Mouse (Mus musculus): Measurements from ENCODE around the gene Map3k13. TPM values are rescaled to one million over a fixed set of nuclear protein-coding genes. Genes with fewer than 3 reads are reported as not detected.

The Map3k13 gene
- 1 to 10 TPM in 1 of 26 experiments, under 1 TPM in 23, not detected in 2; 0.16 to 1.0 (median 0.58) TPM for total RNA-seq (2018; cell fraction: chromatin; rRNA removed)
- total RNA-seq (2018; cell fraction: cytosol; rRNA removed) = under 1 TPM; under 0.01 to 0.24 (median 0.13) TPM
- total RNA-seq (2018; cell fraction: nucleus; rRNA removed) = under 1 TPM in 24 of 26 experiments, not detected in 2; 0.10 to 0.69 (median 0.30) TPM
- polyA plus RNA-seq (2018) = 0.04 to 0.14 TPM (median 0.09 TPM) in 3 replicates

GRCm38 (mm10) chr16:21793875-21794696 is at the start of gene Map3k13:
TSS of gene Map3k13 (plus strand) at chr16:21794346.
- H3K4me3 ChIP-seq (ENCODE audit: inconsistent target) = peak within 1 kb of the TSS; percentile 76
- 1% methylated on average over 47 of the region's 47 CpGs for WGBS (ENCODE audit: missing documents)
- H3K79me2 ChIP-seq (ENCODE audit: inconsistent target) = no peaks in the 10 kb centered on the region
- peak within 1 kb of the TSS; percentile 82 for H3K27ac ChIP-seq
- H3K36me3 ChIP-seq (ENCODE audit: inconsistent target) = no peaks in the 10 kb centered on the region

DNA sequence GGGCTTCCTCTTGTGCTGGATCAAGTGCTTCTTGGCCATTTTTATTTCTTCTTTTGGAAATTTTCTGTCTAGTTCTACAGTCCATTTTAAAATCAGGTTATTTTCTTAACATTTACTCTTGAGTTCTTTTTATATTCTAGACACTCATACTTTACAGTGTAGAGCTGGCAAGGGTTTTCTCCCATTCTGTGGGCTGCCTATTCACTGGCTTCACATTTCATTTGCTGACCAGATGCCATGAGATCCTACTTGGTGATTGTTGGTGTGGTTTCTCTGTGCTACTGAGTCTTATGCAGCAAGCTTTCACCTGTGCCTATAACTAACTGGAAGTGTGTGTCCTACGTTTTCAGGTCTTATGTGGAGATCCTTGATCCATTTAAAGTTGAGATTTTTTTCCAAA is 35.7 kb upstream of the Map3k13 start:
- Histone ChIP-seq H3K79me2 (ENCODE audit: inconsistent target) (no peaks in the 10 kb centered on the region), H3K36me3 (ENCODE audit: inconsistent target) (no peaks in the 10 kb centered on the region), H3K4me3 (ENCODE audit: inconsistent target) (no peak overlapping the region), H3K27ac (no peak overlapping the region)
- 100% methylated on average over 1 of the region's 1 CpGs for WGBS (ENCODE audit: missing documents)

DNA sequence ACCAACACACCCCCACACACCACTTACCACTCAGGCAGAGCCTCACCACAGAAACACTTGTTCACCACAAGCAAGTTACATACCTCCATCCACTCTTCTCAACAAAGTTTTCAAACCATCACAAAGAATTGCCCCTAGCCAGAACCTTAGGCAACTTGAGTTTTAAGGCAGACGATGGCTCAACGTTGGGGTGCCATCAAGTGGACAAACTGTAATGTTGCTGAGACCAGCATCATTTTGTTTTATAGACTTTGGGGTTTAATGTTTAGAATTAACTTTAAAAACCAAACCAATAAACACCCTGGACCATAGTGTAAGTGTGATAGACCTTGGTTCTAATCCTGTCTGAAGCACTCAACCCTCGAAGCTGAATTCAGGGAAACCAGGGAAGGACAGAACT is 25.9 kb upstream of the Map3k13 start:
- Histone ChIP-seq H3K36me3 (ENCODE audit: inconsistent target) (no peaks in the 10 kb centered on the region), H3K4me3 (ENCODE audit: inconsistent target) (no peak overlapping the region), H3K79me2 (ENCODE audit: inconsistent target) (no peaks in the 10 kb centered on the region), H3K27ac (no peak overlapping the region)
- 87% methylated on average over 3 of the region's 3 CpGs for WGBS (ENCODE audit: missing documents)

- Histone ChIP-seq H3K4me3 (ENCODE audit: inconsistent target) (no peak overlapping the region), H3K27ac (no peak overlapping the region), H3K79me2 (ENCODE audit: inconsistent target) (no peaks in the 10 kb centered on the region), H3K36me3 (ENCODE audit: inconsistent target) (no peaks in the 10 kb centered on the region)
- 88% methylated on average over 5 of the region's 5 CpGs for WGBS (ENCODE audit: missing documents)
These were observed 24.5 kb upstream of the Map3k13 start for GRCm38 (mm10) chr16:21769667-21770066.

- H3K79me2 ChIP-seq (ENCODE audit: inconsistent target) = no peaks in the 10 kb centered on the region
- no peak overlapping the region for H3K4me3 ChIP-seq (ENCODE audit: inconsistent target)
- WGBS (ENCODE audit: missing documents) = 94% methylated on average over 4 of the region's 4 CpGs
These were observed 19.4 kb upstream of the Map3k13 start for GRCm38 (mm10) chr16:21774725-21775124.

DNA sequence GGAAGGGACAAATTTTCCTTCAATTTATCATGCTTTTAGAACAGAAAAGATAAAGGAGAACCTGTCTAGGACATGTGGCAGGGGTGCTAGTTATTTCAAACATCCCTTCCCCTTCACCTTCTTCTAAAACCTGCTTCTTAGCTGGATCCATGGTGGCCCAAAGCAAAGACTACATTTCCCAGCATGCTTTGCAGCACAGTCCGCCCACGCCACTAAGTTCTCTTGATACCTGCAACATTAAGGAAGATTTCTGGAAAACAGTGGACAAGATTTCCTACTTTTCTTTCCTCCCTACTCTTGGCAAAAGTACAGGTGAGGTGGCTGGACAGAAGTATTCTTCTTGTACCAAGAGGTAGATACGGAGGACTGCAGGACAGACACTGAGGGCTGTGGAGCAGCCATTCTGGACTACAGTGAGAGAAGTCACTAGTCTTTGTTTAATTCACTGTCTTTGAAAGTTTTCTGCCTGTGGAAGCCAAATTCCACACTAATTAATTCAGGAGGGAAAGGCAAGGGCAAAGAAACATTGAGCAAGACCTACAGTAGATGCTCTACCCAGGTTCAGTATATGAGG is 15.8 kb upstream of the Map3k13 start:
- 76% methylated on average over 3 of the region's 3 CpGs for WGBS (ENCODE audit: missing documents)
- Histone ChIP-seq H3K4me3 (ENCODE audit: inconsistent target) (peak overlapping the region; percentile 8; the same call in 1 of the 2 replicates), H3K27ac (no peak overlapping the region), H3K79me2 (ENCODE audit: inconsistent target) (no peaks in the 10 kb centered on the region), H3K36me3 (ENCODE audit: inconsistent target) (no peaks in the 10 kb centered on the region)

More at GRCm38 (mm10) chr16:21774725-21775124, 19.4 kb upstream of the Map3k13 start:
- Histone ChIP-seq H3K27ac (no peak overlapping the region), H3K36me3 (ENCODE audit: inconsistent target) (no peaks in the 10 kb centered on the region)

DNA sequence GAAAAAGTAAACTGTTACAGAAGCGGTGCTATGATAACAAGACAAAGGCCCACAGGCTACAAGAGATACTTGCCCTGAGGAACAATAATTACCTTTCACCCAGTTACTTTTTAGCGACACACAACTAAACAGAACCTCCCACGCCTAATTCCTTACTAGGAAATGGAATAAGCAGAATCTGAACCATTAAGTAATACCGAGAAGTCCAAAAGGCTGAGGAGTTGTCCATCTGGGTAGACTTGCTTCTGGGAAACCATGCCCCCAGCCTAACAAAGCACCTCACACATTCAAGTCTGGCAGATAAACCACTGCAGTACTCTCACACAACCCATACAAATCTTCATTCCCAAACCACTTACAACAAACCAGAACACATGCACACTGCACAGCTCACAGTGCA is 15.0 kb upstream of the Map3k13 start:
- H3K4me3 ChIP-seq (ENCODE audit: inconsistent target) = no peak overlapping the region
- no peaks in the 10 kb centered on the region for H3K36me3 ChIP-seq (ENCODE audit: inconsistent target)
- no peak overlapping the region for H3K27ac ChIP-seq
- no peaks in the 10 kb centered on the region for H3K79me2 ChIP-seq (ENCODE audit: inconsistent target)
- 86% methylated on average over 4 of the region's 4 CpGs for WGBS (ENCODE audit: missing documents)

- no peak overlapping the region for H3K27ac ChIP-seq
- 91% methylated on average over 3 of the region's 3 CpGs for WGBS (ENCODE audit: missing documents)
- no peaks in the 10 kb centered on the region for H3K36me3 ChIP-seq (ENCODE audit: inconsistent target)
- H3K79me2 ChIP-seq (ENCODE audit: inconsistent target) = no peaks in the 10 kb centered on the region
- no peak overlapping the region for H3K4me3 ChIP-seq (ENCODE audit: inconsistent target)
These were observed 12.9 kb upstream of the Map3k13 start for GRCm38 (mm10) chr16:21781277-21781676.

DNA sequence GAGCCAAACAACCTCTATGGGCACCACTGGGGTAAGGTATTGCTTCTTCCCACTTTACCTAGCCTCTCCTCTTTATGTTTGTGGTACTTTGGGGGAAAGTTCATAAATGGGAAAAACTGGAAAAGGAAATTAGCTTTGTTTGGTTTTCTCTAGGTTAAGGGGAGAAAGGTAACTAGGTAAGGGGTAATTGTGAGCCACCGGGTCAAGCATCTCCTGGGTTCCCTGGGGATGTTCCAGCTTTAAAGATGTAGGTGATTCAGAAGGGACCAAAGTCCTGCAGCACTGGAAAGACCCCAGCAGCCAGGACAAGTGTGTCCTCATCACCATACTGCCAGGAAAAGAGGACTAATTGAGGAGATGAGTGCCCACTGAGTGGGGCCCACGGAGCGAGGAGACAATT is 12.3 kb upstream of the Map3k13 start:
- H3K27ac ChIP-seq = no peak overlapping the region
- H3K36me3 ChIP-seq (ENCODE audit: inconsistent target) = no peaks in the 10 kb centered on the region
- no peak overlapping the region for H3K4me3 ChIP-seq (ENCODE audit: inconsistent target)
- no peaks in the 10 kb centered on the region for H3K79me2 ChIP-seq (ENCODE audit: inconsistent target)
- 100% methylated on average over 3 of the region's 3 CpGs for WGBS (ENCODE audit: missing documents)

DNA sequence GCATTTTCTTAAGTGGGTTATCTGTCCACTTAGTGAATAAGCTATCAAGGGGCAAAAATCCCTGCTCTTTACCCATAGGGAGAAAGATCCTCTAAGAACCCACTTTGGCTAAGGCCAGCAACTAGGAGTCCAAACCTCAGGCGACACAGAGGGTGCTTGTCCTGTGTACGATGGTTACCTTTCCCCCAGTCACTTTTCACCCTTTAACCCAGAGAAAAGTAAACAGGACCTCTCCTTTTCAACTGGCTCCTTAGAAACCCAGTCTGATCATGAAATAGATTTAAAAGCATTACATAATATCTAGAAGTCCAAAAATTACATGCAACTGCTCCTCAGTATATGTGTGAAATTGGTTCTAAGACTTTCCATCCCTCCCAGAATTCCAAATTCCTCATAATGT is 11.3 kb upstream of the Map3k13 start:
- 93% methylated on average over 2 of the region's 2 CpGs for whole genome bisulfite sequencing (ENCODE audit: missing documents)
- H3K27ac ChIP-seq = no peak overlapping the region

GRCm38 (mm10) chr16:21785000-21785399 is 9.1 kb upstream of the Map3k13 start:
- Histone ChIP-seq H3K4me3 (ENCODE audit: inconsistent target) (no peak overlapping the region), H3K36me3 (ENCODE audit: inconsistent target) (no peaks in the 10 kb centered on the region), H3K79me2 (ENCODE audit: inconsistent target) (no peaks in the 10 kb centered on the region), H3K27ac (no peak overlapping the region)
- 88% methylated on average over 4 of the region's 4 CpGs for WGBS (ENCODE audit: missing documents)

More for the DNA sequence above, 11.3 kb upstream of the Map3k13 start:
- Histone ChIP-seq H3K36me3 (ENCODE audit: inconsistent target) (no peaks in the 10 kb centered on the region), H3K79me2 (ENCODE audit: inconsistent target) (no peaks in the 10 kb centered on the region), H3K4me3 (ENCODE audit: inconsistent target) (no peak overlapping the region)

- 96% methylated on average over 8 of the region's 8 CpGs for WGBS (ENCODE audit: missing documents)
- no peak overlapping the region for H3K4me3 ChIP-seq (ENCODE audit: inconsistent target)
- H3K27ac ChIP-seq = no peak overlapping the region
- H3K36me3 ChIP-seq (ENCODE audit: inconsistent target) = no peaks in the 10 kb centered on the region
- no peaks in the 10 kb centered on the region for H3K79me2 ChIP-seq (ENCODE audit: inconsistent target)
These were observed 7.8 kb upstream of the Map3k13 start for GRCm38 (mm10) chr16:21786317-21786716.

DNA sequence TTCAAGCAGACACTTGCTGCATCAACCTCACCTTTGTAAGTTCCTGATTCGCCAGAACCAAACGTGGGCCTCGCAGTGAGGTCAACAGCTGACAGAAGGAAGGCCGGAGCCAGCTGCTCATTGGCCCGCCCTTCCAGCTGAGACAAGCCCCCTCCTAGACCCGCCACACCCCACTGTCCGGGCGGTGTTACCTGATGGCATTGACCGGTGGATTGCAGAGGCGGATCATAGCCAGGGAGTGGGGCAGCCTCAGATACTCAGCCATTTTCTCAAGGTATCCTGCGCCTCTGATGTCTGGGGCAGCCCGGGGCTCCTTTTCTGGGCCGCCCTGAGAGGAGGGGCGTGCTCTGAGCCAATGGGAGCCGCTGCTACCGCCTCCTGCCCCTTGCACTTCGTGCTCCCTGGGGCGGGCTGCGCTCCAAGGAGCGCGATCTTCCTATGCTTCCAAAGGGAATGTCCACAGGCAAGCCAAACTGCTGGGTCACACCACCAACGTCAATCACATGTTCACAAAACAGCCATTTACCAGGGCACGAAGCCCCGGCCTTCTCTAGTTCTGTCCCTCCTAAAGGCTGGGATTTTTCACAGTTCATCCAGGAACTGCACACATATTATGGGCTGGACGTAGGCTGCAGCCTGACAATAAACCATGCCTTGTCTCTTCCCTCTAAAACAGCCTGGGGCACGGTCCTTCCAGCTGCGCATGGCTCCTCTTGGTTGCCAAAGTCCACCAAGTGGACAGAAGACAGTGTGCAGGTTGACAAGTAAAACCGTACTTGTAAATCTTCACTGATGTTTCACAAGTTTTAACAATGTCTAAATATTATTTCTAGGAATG is 6.4 kb upstream of the Map3k13 start, which contains the start of gene Ehhadh:
Gene Ehhadh (minus strand): TSS at position 292 of the 838 bp plus-strand sequence.
- Histone ChIP-seq H3K4me3 (ENCODE audit: inconsistent target) (peak within 1 kb of the TSS; percentile 20), H3K36me3 (ENCODE audit: inconsistent target) (no peaks in the 10 kb centered on the region), H3K27ac (no peak within 1 kb of the TSS), H3K79me2 (ENCODE audit: inconsistent target) (no peaks in the 10 kb centered on the region)
- WGBS (ENCODE audit: missing documents) = 21% methylated on average over 28 of the region's 28 CpGs

DNA sequence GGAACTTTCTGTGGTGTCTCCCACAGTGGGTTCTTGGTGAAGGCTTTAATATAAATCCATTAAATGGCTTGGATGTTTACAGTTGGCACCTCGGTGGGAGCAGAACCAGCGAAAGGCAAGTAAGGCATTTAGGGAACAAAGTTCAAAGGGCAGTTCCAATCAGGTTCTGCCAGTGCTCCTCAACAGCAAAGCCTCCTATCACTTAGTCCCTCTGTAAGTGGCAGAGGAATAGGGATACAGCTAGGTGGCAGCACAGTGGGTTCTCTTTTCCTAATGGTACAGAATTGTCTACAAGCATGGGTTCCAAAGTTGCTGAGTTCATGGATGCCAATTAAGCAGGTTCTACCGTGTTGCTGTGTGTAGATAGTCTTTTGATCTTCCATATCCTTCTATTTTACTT is 5.6 kb upstream of the Map3k13 start:
- H3K36me3 ChIP-seq (ENCODE audit: inconsistent target) = no peaks in the 10 kb centered on the region
- H3K79me2 ChIP-seq (ENCODE audit: inconsistent target) = no peaks in the 10 kb centered on the region
- 79% methylated on average over 3 of the region's 3 CpGs for WGBS (ENCODE audit: missing documents)
- no peak overlapping the region for H3K27ac ChIP-seq
- no peak overlapping the region for H3K4me3 ChIP-seq (ENCODE audit: inconsistent target)

All from macrophage (primary cell).